Mouse (Mus musculus): ENCODE results near the gene Gbp9. TPM values are rescaled to one million over a fixed set of nuclear protein-coding genes. Genes with fewer than 3 reads are reported as not detected.
"Not testable (repeated sequence)": the region's sequence is repeated elsewhere in the genome, so short reads cannot be mapped to it uniquely, and the experiment has no call there.

Gene Gbp9
- polyA plus RNA-seq, 1 experiment from 2014 or later: 1.5 TPM

- H3K9ac ChIP-seq (ENCODE audit: low read depth, low read length); H3K4me3 ChIP-seq (ENCODE audit: low read length); H3K4me1 ChIP-seq (ENCODE audit: control insufficient read depth, insufficient read depth, low read depth, low read length); H3K4me2 ChIP-seq (ENCODE audit: low read length); H3K36me3 ChIP-seq (ENCODE audit: control insufficient read depth, insufficient read depth, low read length); ATAC-seq; H3K27me3 ChIP-seq (replicated peaks; ENCODE audit: control insufficient read depth, insufficient read depth, low read length); H3K9me3 ChIP-seq (ENCODE audit: control insufficient read depth, low read length); H3K27ac ChIP-seq (ENCODE audit: low read depth, low read length): not testable (repeated sequence)
- whole genome bisulfite sequencing: 72% methylated on average over 2 of the region's 2 CpGs
Measured at GRCm38 (mm10) chr5:105064443-105064842, 74.9 kb downstream of the Gbp9 start.

GRCm38 (mm10) chr5:105063321-105063720 is 76.0 kb downstream of the Gbp9 start:
- no peaks in the 10 kb centered on the region for H3K4me1 ChIP-seq (ENCODE audit: control insufficient read depth, insufficient read depth, low read depth, low read length)
- no peaks in the 10 kb centered on the region for H3K27me3 ChIP-seq (replicated peaks; ENCODE audit: control insufficient read depth, insufficient read depth, low read length)
- H3K9me3 ChIP-seq (ENCODE audit: control insufficient read depth, low read length): no peaks in the 10 kb centered on the region
- no peak overlapping the region for H3K27ac ChIP-seq (ENCODE audit: low read depth, low read length)
- no peak overlapping the region for H3K4me3 ChIP-seq (ENCODE audit: low read length)
- H3K9ac ChIP-seq (ENCODE audit: low read depth, low read length): no peak overlapping the region
- H3K4me2 ChIP-seq (ENCODE audit: low read length): no peak overlapping the region
- no peak for ATAC-seq
- H3K36me3 ChIP-seq (ENCODE audit: control insufficient read depth, insufficient read depth, low read length): no peaks in the 10 kb centered on the region
- 58% methylated on average over 1 of the region's 1 CpGs for WGBS

GRCm38 (mm10) chr5:105062403-105062802 is 76.9 kb downstream of the Gbp9 start:
- H3K36me3 ChIP-seq (ENCODE audit: control insufficient read depth, insufficient read depth, low read length); H3K4me1 ChIP-seq (ENCODE audit: control insufficient read depth, insufficient read depth, low read depth, low read length); H3K9me3 ChIP-seq (ENCODE audit: control insufficient read depth, low read length); H3K4me3 ChIP-seq (ENCODE audit: low read length); H3K9ac ChIP-seq (ENCODE audit: low read depth, low read length); H3K27me3 ChIP-seq (replicated peaks; ENCODE audit: control insufficient read depth, insufficient read depth, low read length); H3K27ac ChIP-seq (ENCODE audit: low read depth, low read length); H3K4me2 ChIP-seq (ENCODE audit: low read length); ATAC-seq: not testable (repeated sequence)
- WGBS: 74% methylated on average over 2 of the region's 2 CpGs

- Histone ChIP-seq H3K4me3 (ENCODE audit: low read length) (no peak overlapping the region), H3K4me1 (ENCODE audit: control insufficient read depth, insufficient read depth, low read depth, low read length) (no peaks in the 10 kb centered on the region), H3K36me3 (ENCODE audit: control insufficient read depth, insufficient read depth, low read length) (no peaks in the 10 kb centered on the region), H3K4me2 (ENCODE audit: low read length) (no peak overlapping the region), H3K9ac (ENCODE audit: low read depth, low read length) (no peak overlapping the region), H3K9me3 (ENCODE audit: control insufficient read depth, low read length) (no peaks in the 10 kb centered on the region), H3K27me3 (replicated peaks; ENCODE audit: control insufficient read depth, insufficient read depth, low read length) (no peaks in the 10 kb centered on the region), H3K27ac (ENCODE audit: low read depth, low read length) (no peak overlapping the region)
- no peak for ATAC-seq
- WGBS: 91% methylated on average over 2 of the region's 2 CpGs
Measured at GRCm38 (mm10) chr5:105060224-105060623, 79.1 kb downstream of the Gbp9 start.

- H3K9me3 ChIP-seq (ENCODE audit: control insufficient read depth, low read length): no peaks in the 10 kb centered on the region
- H3K27ac ChIP-seq (ENCODE audit: low read depth, low read length): no peak overlapping the region
- no peaks in the 10 kb centered on the region for H3K27me3 ChIP-seq (replicated peaks; ENCODE audit: control insufficient read depth, insufficient read depth, low read length)
- H3K4me2 ChIP-seq (ENCODE audit: low read length): no peak overlapping the region
- no peak overlapping the region for H3K4me3 ChIP-seq (ENCODE audit: low read length)
- no peaks in the 10 kb centered on the region for H3K4me1 ChIP-seq (ENCODE audit: control insufficient read depth, insufficient read depth, low read depth, low read length)
- H3K9ac ChIP-seq (ENCODE audit: low read depth, low read length): no peak overlapping the region
- ATAC-seq: no peak
- 88% methylated on average over 2 of the region's 2 CpGs for WGBS
- H3K36me3 ChIP-seq (ENCODE audit: control insufficient read depth, insufficient read depth, low read length): no peaks in the 10 kb centered on the region
Measured at GRCm38 (mm10) chr5:105055279-105055678, 84.1 kb downstream of the Gbp9 start.

- H3K9me3 ChIP-seq (ENCODE audit: control insufficient read depth, low read length); H3K4me1 ChIP-seq (ENCODE audit: control insufficient read depth, insufficient read depth, low read depth, low read length); H3K36me3 ChIP-seq (ENCODE audit: control insufficient read depth, insufficient read depth, low read length); ATAC-seq; H3K4me2 ChIP-seq (ENCODE audit: low read length); H3K27me3 ChIP-seq (replicated peaks; ENCODE audit: control insufficient read depth, insufficient read depth, low read length); H3K27ac ChIP-seq (ENCODE audit: low read depth, low read length); H3K4me3 ChIP-seq (ENCODE audit: low read length); H3K9ac ChIP-seq (ENCODE audit: low read depth, low read length): not testable (repeated sequence)
- WGBS: 85% methylated on average over 1 of the region's 1 CpGs
Measured at GRCm38 (mm10) chr5:105053471-105054169, 85.7 kb downstream of the Gbp9 start.

- Histone ChIP-seq H3K9me3 (ENCODE audit: control insufficient read depth, low read length) (no peaks in the 10 kb centered on the region), H3K36me3 (ENCODE audit: control insufficient read depth, insufficient read depth, low read length) (no peaks in the 10 kb centered on the region), H3K4me1 (ENCODE audit: control insufficient read depth, insufficient read depth, low read depth, low read length) (no peaks in the 10 kb centered on the region), H3K4me2 (ENCODE audit: low read length) (no peak overlapping the region), H3K27me3 (replicated peaks; ENCODE audit: control insufficient read depth, insufficient read depth, low read length) (no peaks in the 10 kb centered on the region), H3K4me3 (ENCODE audit: low read length) (no peak overlapping the region), H3K9ac (ENCODE audit: low read depth, low read length) (no peak overlapping the region), H3K27ac (ENCODE audit: low read depth, low read length) (no peak overlapping the region)
- 83% methylated on average over 2 of the region's 2 CpGs for WGBS
- ATAC-seq: no peak
Measured at GRCm38 (mm10) chr5:105032362-105032761, 107.0 kb downstream of the Gbp9 start.

Other genes with a start within 250 kb of the Gbp9 start
- 0.32 and 0.43 TPM in 2 replicates for gene Abcg3, start 156.8 kb downstream of the Gbp9 start, polyA plus RNA-seq (2015; fragmentation: Nextera tagmentation; extraction: Ambion mirVana)
- gene Gbp8, start within 50 bp of the Gbp9 start, polyA plus RNA-seq (2015; fragmentation: Nextera tagmentation; extraction: Ambion mirVana): 0.63 and 0.65 TPM in 2 replicates
- gene Gbp4, start within 50 bp of the Gbp9 start, polyA plus RNA-seq (2015; fragmentation: Nextera tagmentation; extraction: Ambion mirVana): 1.5 and 2.0 TPM in 2 replicates
- 1.1 TPM in 2 replicates for gene Gbp10, start 100.0 kb upstream of the Gbp9 start, polyA plus RNA-seq (2015; fragmentation: Nextera tagmentation; extraction: Ambion mirVana)
- 0.92 TPM in 1 of 2 replicates, not detected in the other for gene Gm43302, start 154.2 kb upstream of the Gbp9 start, polyA plus RNA-seq (2015; fragmentation: Nextera tagmentation; extraction: Ambion mirVana)
- 2.3 and 3.1 TPM in 2 replicates for gene Gbp6, start 154.2 kb upstream of the Gbp9 start, polyA plus RNA-seq (2015; fragmentation: Nextera tagmentation; extraction: Ambion mirVana)